Mouse (Mus musculus): Measurements from ENCODE around the gene Gpm6b.

DNA sequence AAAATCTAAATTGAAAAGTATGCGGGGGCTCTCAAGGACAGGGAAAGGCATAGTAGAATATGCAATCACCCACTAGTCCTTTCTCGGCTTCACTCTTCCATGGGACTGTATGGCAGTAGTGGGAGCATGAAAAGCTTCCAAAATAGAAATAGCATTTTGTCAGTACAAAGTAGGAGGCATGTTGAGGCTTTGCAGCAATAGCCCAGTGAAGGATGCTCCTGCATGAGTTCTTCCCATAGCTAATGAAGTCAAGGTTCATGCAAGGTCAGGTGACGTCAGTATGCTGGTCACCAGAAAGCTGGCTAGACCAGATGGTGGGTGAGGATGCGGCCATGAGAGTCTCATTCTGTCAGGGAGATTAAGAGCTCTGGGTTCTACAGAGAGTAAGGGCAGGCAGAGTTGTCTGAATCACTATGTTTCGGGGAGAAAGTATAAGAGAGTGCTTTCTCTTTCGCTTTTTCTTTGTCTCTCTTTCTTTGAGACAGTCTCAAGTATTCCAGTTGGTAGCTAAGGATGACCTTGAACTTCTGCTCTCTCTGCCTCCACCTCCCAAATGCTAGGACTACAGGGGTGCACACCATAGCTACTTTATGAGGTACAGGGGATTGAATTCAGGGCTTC is 95.9 kb downstream of the Gpm6b start:
- no peak for TF ChIP-seq CTCF (IDR thresholded peaks at IDR 0.05; ENCODE audit: borderline replicate concordance, insufficient read depth, low read depth, low read length)
- no peak for TF ChIP-seq POLR2A (IDR thresholded peaks at IDR 0.05; ENCODE audit: borderline replicate concordance, insufficient read depth, low read length)
